Mouse (Mus musculus) lung, embryonic 15.5 days (tissue): ENCODE data around the gene 9130230L23Rik. TPM values are rescaled to one million over a fixed set of nuclear protein-coding genes. Genes with fewer than 3 reads are reported as not detected.

Source experiments
- ATAC-seq: fragments of 200-750 bp; cut with Nextera tagmentation; 2 replicates; pipeline ENCODE4 v1.8.0; 2017; ENCODE audit warnings: moderate number of reproducible peaks, borderline replicate concordance; ENCODE audit not compliant: low FRiP score, low TSS enrichment; ENCODE audit errors: extremely low read depth
- H3K27ac ChIP-seq: fragments of 300-500 bp; sonication (generic); 2 replicates; pipeline ENCODE4 v1.5.1; 2015; ENCODE audit warnings: moderate library complexity, mild to moderate bottlenecking, inconsistent platforms
- H3K27me3 ChIP-seq: fragments of 300-500 bp; sonication (generic); 2 replicates; pipeline ENCODE4 v1.6.1; 2015; ENCODE audit warnings: inconsistent platforms
- H3K36me3 ChIP-seq: fragments of 300-500 bp; sonication (generic); 2 replicates; pipeline ENCODE4 v1.6.1; 2015; ENCODE audit warnings: inconsistent platforms
- H3K4me1 ChIP-seq: fragments of 300-500 bp; sonication (generic); 2 replicates; pipeline ENCODE4 v1.6.1; 2015; ENCODE audit warnings: inconsistent platforms
- H3K4me2 ChIP-seq: fragments of 300-500 bp; sonication (generic); 2 replicates; pipeline ENCODE4 v1.6.1; 2015; ENCODE audit warnings: inconsistent platforms, mild to moderate bottlenecking, moderate library complexity
- H3K4me3 ChIP-seq: fragments of 300-500 bp; sonication (generic); 2 replicates; pipeline ENCODE4 v1.5.1; 2015; ENCODE audit warnings: mild to moderate bottlenecking, inconsistent platforms
- H3K9ac ChIP-seq: fragments of 300-500 bp; sonication (generic); 2 replicates; pipeline ENCODE4 v1.6.1; 2015; ENCODE audit warnings: inconsistent platforms
- H3K9me3 ChIP-seq: fragments of 300-500 bp; sonication (generic); 2 replicates; pipeline ENCODE4 v1.6.1; 2016; ENCODE audit warnings: inconsistent platforms
- WGBS: fragments of 180-500 bp; shearing (Covaris S2); methylation state at CpG from one replicate; pipeline ENCODE4 v1.1.7; 2015; 5-methylcytosine and 5-hydroxymethylcytosine counted together
- polyA plus RNA-seq: library from polyadenylated mRNA; unstranded; fragments of >200 nt; fragmentation: Nextera tagmentation; extraction: Ambion mirVana; gene quantifications from 2 replicates; pipeline ENCODE4 v1.2.1, GENCODE M21; 2015

The 9130230L23Rik gene
- polyA plus RNA-seq, result 1.0 and 1.5 TPM in 2 replicates

DNA sequence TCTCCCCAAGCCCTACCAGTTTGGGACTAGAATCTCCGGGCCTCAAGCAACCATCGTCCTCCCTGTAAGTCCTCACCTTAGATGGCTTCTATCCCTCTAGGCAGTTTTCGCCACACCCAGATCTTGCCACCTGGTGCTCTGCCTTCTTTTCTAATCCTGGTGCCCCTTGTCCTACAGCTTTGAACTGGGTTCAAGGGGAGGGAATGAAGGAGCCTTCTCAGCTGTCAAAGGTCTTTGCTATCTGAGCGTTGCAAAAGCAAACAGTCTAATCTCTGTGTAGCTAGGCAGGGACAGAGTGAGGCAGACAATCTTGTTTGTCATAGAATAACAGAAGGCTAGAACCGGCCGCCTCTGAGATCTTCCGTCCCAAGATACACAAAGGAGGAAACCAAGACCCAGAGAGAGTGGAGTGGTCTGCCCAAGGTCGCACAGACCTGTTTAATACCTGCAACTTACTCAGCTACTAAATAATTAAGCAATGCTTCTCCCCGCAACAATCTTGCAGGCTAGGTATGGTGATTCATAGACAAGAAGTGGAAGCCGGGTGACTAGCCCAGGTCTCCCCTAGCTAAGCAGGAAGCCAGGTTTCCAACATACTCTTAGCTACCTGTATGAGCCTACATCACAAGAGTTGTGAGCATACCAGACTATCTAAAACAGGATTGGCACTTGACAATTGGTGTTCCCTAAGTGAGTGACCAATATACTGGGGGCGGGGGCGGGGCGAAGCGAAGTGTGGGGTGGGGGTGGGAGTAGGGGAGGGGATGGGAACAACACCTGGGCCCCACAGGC, at the start of gene 9130230L23Rik:
9130230L23Rik (minus strand) TSS at position 152 of the 792 bp plus-strand sequence.
- 40% methylated on average over 14 of the region's 14 CpGs for WGBS
- ATAC-seq, result 0 out of 2 replicates have a peak, but pooled peaks have one; percentile 37
- no peak within 1 kb of the TSS for H3K4me2 ChIP-seq
- no peaks in the 10 kb centered on the region for H3K36me3 ChIP-seq
- H3K4me1 ChIP-seq, result 0 out of 2 replicates have a peak, but pooled peaks cover 8% of the 10 kb centered on the region
- H3K27me3 ChIP-seq, result no peaks in the 10 kb centered on the region
- no peak within 1 kb of the TSS for H3K4me3 ChIP-seq
- peak within 1 kb of the TSS; percentile 72 for H3K27ac ChIP-seq
- H3K9ac ChIP-seq, result no peak within 1 kb of the TSS
- H3K9me3 ChIP-seq, result no peaks in the 10 kb centered on the region

- Histone ChIP-seq H3K4me3 (no peak overlapping the region), H3K4me2 (no peak overlapping the region), H3K9me3 (no peaks in the 10 kb centered on the region), H3K4me1 (no peaks in the 10 kb centered on the region; the same call in 1 of the 2 replicates), H3K9ac (no peak overlapping the region), H3K27ac (no peak overlapping the region), H3K36me3 (no peaks in the 10 kb centered on the region), H3K27me3 (no peaks in the 10 kb centered on the region)
- ATAC-seq, result no peak
- 67% methylated on average over 20 of the region's 20 CpGs for WGBS
Measured at GRCm38 (mm10) chr5:66052777-66053548, 48.9 kb upstream of the 9130230L23Rik start.

DNA sequence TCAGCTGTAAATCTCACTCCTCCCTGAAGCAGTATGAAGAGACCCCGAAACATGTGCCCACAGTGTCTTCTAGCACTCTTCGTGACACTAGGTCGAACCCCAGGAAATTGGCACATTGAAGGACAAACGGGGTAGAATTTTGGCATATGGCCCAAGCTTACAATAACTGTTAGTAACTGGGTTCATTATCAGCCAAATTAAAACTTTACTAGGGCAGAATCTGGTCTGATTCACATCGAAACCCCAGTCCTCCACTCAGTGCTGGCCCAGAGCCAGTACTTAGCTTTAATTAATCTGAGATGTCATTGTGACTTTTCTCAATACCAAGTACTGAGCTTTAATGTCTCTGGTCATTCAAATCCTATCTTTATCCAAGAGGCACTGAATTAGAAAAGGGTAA, 46.8 kb upstream of the 9130230L23Rik start:
- no peak for ATAC-seq
- no peaks in the 10 kb centered on the region for H3K36me3 ChIP-seq
- WGBS, result 63% methylated on average over 5 of the region's 5 CpGs
- no peak overlapping the region for H3K4me3 ChIP-seq
- H3K9me3 ChIP-seq, result no peaks in the 10 kb centered on the region
- H3K27ac ChIP-seq, result no peak overlapping the region
- H3K4me2 ChIP-seq, result no peak overlapping the region
- H3K9ac ChIP-seq, result no peak overlapping the region
- H3K4me1 ChIP-seq, result peaks cover 4% of the 10 kb centered on the region; the same call in 1 of the 2 replicates
- H3K27me3 ChIP-seq, result no peaks in the 10 kb centered on the region

- ATAC-seq, result no peak
- Histone ChIP-seq H3K27me3 (no peaks in the 10 kb centered on the region), H3K9ac (no peak overlapping the region), H3K36me3 (no peaks in the 10 kb centered on the region), H3K27ac (no peak overlapping the region), H3K4me3 (no peak overlapping the region), H3K4me1 (peaks cover 15% of the 10 kb centered on the region), H3K9me3 (no peaks in the 10 kb centered on the region), H3K4me2 (no peak overlapping the region)
- 56% methylated on average over 3 of the region's 3 CpGs for WGBS
Measured at GRCm38 (mm10) chr5:66046356-66046755, 42.3 kb upstream of the 9130230L23Rik start.

- no peaks in the 10 kb centered on the region for H3K9me3 ChIP-seq
- 57% methylated on average over 3 of the region's 3 CpGs for WGBS
- H3K4me2 ChIP-seq, result no peak overlapping the region
- no peaks in the 10 kb centered on the region for H3K36me3 ChIP-seq
- ATAC-seq, result no peak
- no peaks in the 10 kb centered on the region for H3K27me3 ChIP-seq
- no peak overlapping the region for H3K9ac ChIP-seq
- no peak overlapping the region for H3K4me3 ChIP-seq
- H3K27ac ChIP-seq, result peak overlapping the region; percentile 20; the same call in 1 of the 2 replicates
- H3K4me1 ChIP-seq, result peaks cover 15% of the 10 kb centered on the region
Measured at GRCm38 (mm10) chr5:66043897-66044296, 39.8 kb upstream of the 9130230L23Rik start.

DNA sequence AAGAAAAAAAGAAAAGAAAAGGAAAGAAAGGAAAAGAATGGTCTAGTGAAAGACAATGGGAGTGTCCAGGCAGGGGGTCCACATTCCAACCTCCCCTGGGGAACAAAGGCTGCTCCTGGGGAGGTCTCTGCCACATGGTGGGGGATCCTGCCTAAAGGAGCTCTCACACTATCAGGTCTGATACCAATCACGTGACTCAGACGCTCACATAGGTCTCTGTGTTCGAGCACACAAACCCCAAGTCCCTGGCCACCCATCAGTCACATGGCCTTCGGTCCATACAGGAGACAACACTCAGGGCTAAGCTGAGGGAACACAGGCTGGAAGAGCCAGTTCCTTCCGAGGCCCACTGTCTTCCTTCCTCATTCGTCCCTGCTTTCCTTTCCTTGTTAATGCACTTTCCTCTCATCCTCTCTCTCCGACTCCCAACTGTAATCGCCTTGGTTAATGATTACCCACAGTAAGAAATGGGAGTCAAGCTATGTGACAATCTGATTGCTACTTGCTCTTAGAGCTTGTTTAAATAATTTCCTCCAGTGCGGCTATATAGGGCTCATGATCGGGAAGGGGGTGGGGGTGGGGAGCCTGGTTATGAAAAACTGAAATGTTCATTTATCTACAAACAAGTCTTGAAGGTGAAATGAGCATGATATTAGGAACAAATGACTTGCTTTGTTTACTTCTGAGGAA, 38.7 kb upstream of the 9130230L23Rik start:
- Histone ChIP-seq H3K4me1 (peaks cover 18% of the 10 kb centered on the region), H3K4me2 (peak overlapping the region; percentile 30; the same call in 1 of the 2 replicates), H3K27me3 (no peaks in the 10 kb centered on the region), H3K9me3 (no peaks in the 10 kb centered on the region), H3K27ac (peak overlapping the region; percentile 74), H3K36me3 (no peaks in the 10 kb centered on the region), H3K4me3 (no peak overlapping the region), H3K9ac (no peak overlapping the region)
- no peak for ATAC-seq
- WGBS, result 40% methylated on average over 10 of the region's 10 CpGs

DNA sequence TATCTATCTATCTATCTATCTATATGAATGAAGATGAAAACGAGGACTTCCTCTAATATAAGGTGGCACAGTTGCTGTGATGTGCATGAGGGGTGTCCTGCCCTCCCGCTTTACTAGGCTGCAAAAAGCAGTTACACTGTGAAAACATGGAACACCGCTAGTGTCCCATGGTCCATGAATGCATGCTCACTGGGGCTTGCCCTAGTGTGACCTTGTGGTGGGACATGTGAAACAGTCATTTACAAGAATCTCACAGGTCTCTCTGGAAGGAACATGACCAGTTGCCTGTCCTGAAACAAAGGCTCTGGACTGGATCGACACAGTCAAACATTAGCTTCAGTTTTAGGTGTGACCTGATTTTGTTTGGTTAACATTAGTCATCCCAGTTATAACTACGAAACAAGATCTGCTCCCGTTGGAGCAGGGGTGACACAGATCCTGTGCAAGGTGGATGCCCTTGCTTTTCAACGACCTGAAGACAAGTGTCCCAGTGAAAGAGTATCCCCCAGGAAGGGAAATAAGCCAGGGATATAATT, 36.7 kb upstream of the 9130230L23Rik start:
- ATAC-seq, result no peak
- Histone ChIP-seq H3K9ac (no peak overlapping the region), H3K27ac (no peak overlapping the region), H3K27me3 (no peaks in the 10 kb centered on the region), H3K9me3 (no peaks in the 10 kb centered on the region), H3K36me3 (no peaks in the 10 kb centered on the region), H3K4me2 (no peak overlapping the region), H3K4me3 (no peak overlapping the region), H3K4me1 (peaks cover 34% of the 10 kb centered on the region)
- 59% methylated on average over 7 of the region's 7 CpGs for WGBS

- peaks cover 36% of the 10 kb centered on the region for H3K4me1 ChIP-seq
- no peak overlapping the region for H3K27ac ChIP-seq
- 81% methylated on average over 2 of the region's 2 CpGs for WGBS
- H3K9me3 ChIP-seq, result no peaks in the 10 kb centered on the region
- no peaks in the 10 kb centered on the region for H3K27me3 ChIP-seq
- ATAC-seq, result no peak
- no peak overlapping the region for H3K4me2 ChIP-seq
- H3K4me3 ChIP-seq, result no peak overlapping the region
- no peak overlapping the region for H3K9ac ChIP-seq
- H3K36me3 ChIP-seq, result no peaks in the 10 kb centered on the region
Measured at GRCm38 (mm10) chr5:66039813-66040212, 35.7 kb upstream of the 9130230L23Rik start.

DNA sequence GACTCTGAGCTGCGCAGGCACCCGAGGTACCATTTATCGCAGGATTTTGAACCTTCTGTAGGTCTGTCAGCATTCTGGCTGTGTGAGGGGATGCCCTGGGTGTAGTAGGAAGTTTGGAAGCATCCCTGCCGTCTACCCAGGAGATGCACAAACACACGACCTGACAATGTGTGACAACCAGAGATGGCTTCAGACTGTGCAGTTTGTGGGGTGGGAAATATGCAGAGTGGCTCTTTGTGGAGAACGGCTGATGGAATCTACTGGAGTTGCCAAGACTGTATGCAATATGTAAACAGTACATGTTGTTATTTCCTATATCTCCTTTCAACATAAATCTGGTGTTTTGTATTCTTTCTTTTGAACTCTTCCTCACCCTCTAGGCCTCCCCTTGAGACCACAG, 33.0 kb upstream of the 9130230L23Rik start:
- no peak overlapping the region for H3K4me3 ChIP-seq
- no peaks in the 10 kb centered on the region for H3K9me3 ChIP-seq
- H3K27me3 ChIP-seq, result no peaks in the 10 kb centered on the region
- no peak overlapping the region for H3K9ac ChIP-seq
- H3K4me2 ChIP-seq, result no peak overlapping the region
- peaks cover 25% of the 10 kb centered on the region for H3K4me1 ChIP-seq
- H3K27ac ChIP-seq, result 0 out of 2 replicates have a peak overlapping the region, but pooled peaks have one; percentile 63
- peak; percentile 84 for ATAC-seq
- H3K36me3 ChIP-seq, result no peaks in the 10 kb centered on the region
- WGBS, result 47% methylated on average over 6 of the region's 6 CpGs

GRCm38 (mm10) chr5:66036440-66037054, 32.5 kb upstream of the 9130230L23Rik start:
- WGBS, result 31% methylated on average over 7 of the region's 7 CpGs
- Histone ChIP-seq H3K4me3 (no peak overlapping the region), H3K4me1 (peaks cover 25% of the 10 kb centered on the region), H3K27ac (peak overlapping the region; percentile 63; the same call in 1 of the 2 replicates), H3K27me3 (no peaks in the 10 kb centered on the region), H3K4me2 (no peak overlapping the region), H3K9me3 (no peaks in the 10 kb centered on the region), H3K9ac (no peak overlapping the region), H3K36me3 (no peaks in the 10 kb centered on the region)
- ATAC-seq, result peak; percentile 66; the same call in 1 of the 2 replicates
